Mouse (Mus musculus) forebrain, embryonic 12.5 days (tissue): Measurements from ENCODE around the gene Afmid. TPM values are rescaled to one million over a fixed set of nuclear protein-coding genes. Genes with fewer than 3 reads are reported as not detected.

ENCODE experiments used
- ATAC-seq: fragments of 200-750 bp; cut with Nextera tagmentation; 2 replicates; pipeline ENCODE4 v1.8.0; 2017; ENCODE audit warnings: moderate TSS enrichment; ENCODE audit not compliant: low FRiP score
- H3K27ac ChIP-seq: fragments of 300-500 bp; sonication (generic); 2 replicates; pipeline ENCODE4 v1.5.1; 2016; ENCODE audit warnings: mild to moderate bottlenecking
- H3K27me3 ChIP-seq: fragments of 300-500 bp; sonication (generic); 2 replicates; pipeline ENCODE4 v1.6.1; 2016; ENCODE audit warnings: mild to moderate bottlenecking
- H3K36me3 ChIP-seq: fragments of 300-500 bp; sonication (generic); replicated peaks from 2 replicates; pipeline ENCODE4 v1.6.1; 2016; ENCODE audit warnings: mild to moderate bottlenecking
- H3K4me1 ChIP-seq: fragments of 300-500 bp; sonication (generic); 2 replicates; pipeline ENCODE4 v1.6.1; 2016
- H3K4me2 ChIP-seq: fragments of 300-500 bp; sonication (generic); 2 replicates; pipeline ENCODE4 v1.6.1; 2016; ENCODE audit warnings: mild to moderate bottlenecking, moderate library complexity
- H3K4me3 ChIP-seq: fragments of 300-500 bp; sonication (generic); replicated peaks from 2 replicates; pipeline ENCODE4 v1.5.1; 2016; ENCODE audit warnings: mild to moderate bottlenecking
- H3K9ac ChIP-seq: fragments of 300-500 bp; sonication (generic); 2 replicates; pipeline ENCODE4 v1.6.1; 2016; ENCODE audit warnings: mild to moderate bottlenecking
- H3K9me3 ChIP-seq: fragments of 300-500 bp; sonication (generic); 2 replicates; pipeline ENCODE4 v1.6.1; 2016
- WGBS: fragments of 180-500 bp; shearing (Covaris S2); methylation state at CpG from one replicate; pipeline ENCODE4 v1.1.7; 2016; 5-methylcytosine and 5-hydroxymethylcytosine counted together
- polyA plus RNA-seq: library from polyadenylated mRNA; unstranded; fragments of >200 nt; fragmentation: Nextera tagmentation; extraction: Ambion mirVana; gene quantifications from 2 replicates; pipeline ENCODE4 v1.2.1, GENCODE M21; 2016

The Afmid gene
- polyA plus RNA-seq, 1 experiment from 2014 or later = 5.9 TPM

DNA sequence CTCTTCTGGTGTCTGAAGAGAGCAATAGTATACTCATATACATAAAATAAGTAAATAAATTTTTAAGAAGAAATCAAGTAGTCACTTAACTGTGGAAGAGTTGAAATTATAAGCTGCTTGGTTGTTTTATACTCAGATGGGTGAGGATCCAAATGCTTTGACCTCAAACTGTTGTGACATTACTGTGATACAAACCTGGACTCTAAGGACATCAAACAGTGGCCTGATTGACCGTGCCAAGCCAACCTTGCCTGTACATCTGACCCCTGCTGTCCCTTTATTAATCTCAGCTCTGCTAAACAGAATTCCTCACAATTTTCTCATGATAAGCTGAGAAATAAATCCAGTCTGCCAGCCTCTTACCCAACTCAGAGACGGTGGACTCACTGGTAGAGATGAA lies 19.9 kb downstream of the Afmid start:
- Histone ChIP-seq H3K4me3 (no peak overlapping the region), H3K27me3 (no peaks in the 10 kb centered on the region), H3K36me3 (no peaks in the 10 kb centered on the region), H3K9me3 (no peaks in the 10 kb centered on the region), H3K9ac (no peak overlapping the region), H3K27ac (no peak overlapping the region), H3K4me1 (peaks cover 24% of the 10 kb centered on the region), H3K4me2 (no peak overlapping the region)
- ATAC-seq = no peak
- 76% methylated on average over 2 of the region's 2 CpGs for WGBS

GRCm38 (mm10) chr11:117846640-117847039 lies 20.9 kb downstream of the Afmid start:
- Histone ChIP-seq H3K27me3 (no peaks in the 10 kb centered on the region), H3K27ac (no peak overlapping the region), H3K4me3 (no peak overlapping the region), H3K9me3 (no peaks in the 10 kb centered on the region), H3K4me1 (peaks cover 28% of the 10 kb centered on the region), H3K9ac (no peak overlapping the region), H3K4me2 (no peak overlapping the region), H3K36me3 (no peaks in the 10 kb centered on the region)
- no peak for ATAC-seq
- WGBS = 67% methylated on average over 5 of the region's 5 CpGs

GRCm38 (mm10) chr11:117847593-117848215 lies 22.0 kb downstream of the Afmid start:
- Histone ChIP-seq H3K4me2 (peak overlapping the region; percentile 84), H3K4me3 (peak overlapping the region; percentile 57; the same call in 1 of the 2 replicates), H3K4me1 (peaks cover 28% of the 10 kb centered on the region), H3K9me3 (no peaks in the 10 kb centered on the region), H3K9ac (peak overlapping the region; percentile 80), H3K27ac (peak overlapping the region; percentile 97), H3K36me3 (peaks cover 7% of the 10 kb centered on the region), H3K27me3 (no peaks in the 10 kb centered on the region)
- ATAC-seq = no peak
- WGBS = 83% methylated on average over 7 of the region's 7 CpGs

DNA sequence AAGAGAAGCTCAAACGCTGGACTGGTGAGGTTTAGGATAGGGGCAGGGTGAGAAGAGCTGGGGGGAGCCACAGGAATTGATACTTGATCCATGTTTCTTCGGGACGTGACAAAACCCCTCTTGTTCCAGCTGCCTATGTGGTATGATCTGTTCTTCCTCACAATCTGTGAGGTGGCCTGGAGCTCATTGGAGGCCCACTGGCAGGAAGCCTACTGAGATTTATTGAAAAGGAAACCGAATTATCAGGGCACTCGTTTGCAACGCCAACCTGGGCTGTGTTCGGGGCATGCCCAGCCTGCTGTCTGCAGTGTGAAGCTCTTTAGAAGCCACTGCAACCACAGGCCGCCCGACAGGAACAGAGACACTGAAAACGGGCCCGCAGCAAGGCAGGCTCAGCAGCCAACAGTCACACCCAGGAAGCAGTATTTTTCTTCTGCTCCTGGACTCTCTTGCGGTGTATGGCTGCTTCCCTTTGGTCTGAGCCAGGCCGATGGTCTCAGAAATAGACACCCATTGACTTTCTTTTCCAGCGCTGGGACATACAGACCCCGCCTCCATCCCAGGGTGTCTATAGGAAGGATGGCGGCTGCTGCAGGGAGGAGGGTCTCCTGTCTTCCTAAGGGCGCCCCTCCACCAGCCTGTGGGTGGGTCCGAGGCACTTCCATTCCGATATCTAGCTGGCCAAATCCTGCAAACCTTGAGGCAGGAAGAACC lies 22.7 kb downstream of the Afmid start:
- Histone ChIP-seq H3K9ac (peak overlapping the region; percentile 80), H3K27ac (peak overlapping the region; percentile 97), H3K4me1 (peaks cover 28% of the 10 kb centered on the region), H3K4me2 (peak overlapping the region; percentile 84), H3K4me3 (peak overlapping the region; percentile 57), H3K27me3 (no peaks in the 10 kb centered on the region), H3K36me3 (peaks cover 14% of the 10 kb centered on the region), H3K9me3 (no peaks in the 10 kb centered on the region)
- WGBS = 9% methylated on average over 19 of the region's 19 CpGs
- ATAC-seq = peak; percentile 83

GRCm38 (mm10) chr11:117848985-117849671 lies 23.4 kb downstream of the Afmid start, which contains the start of gene Birc5:
Birc5 (plus strand) TSS chr11:117849251.
- peak within 1 kb of the TSS; percentile 97 for H3K27ac ChIP-seq
- H3K4me1 ChIP-seq = peaks cover 28% of the 10 kb centered on the region
- peaks cover 21% of the 10 kb centered on the region for H3K36me3 ChIP-seq
- under 1% methylated on average over 51 of the region's 51 CpGs for WGBS
- peak; percentile 95 for ATAC-seq
- no peaks in the 10 kb centered on the region for H3K9me3 ChIP-seq
- H3K9ac ChIP-seq = peak within 1 kb of the TSS; percentile 80
- H3K4me3 ChIP-seq = peak within 1 kb of the TSS; percentile 57
- H3K27me3 ChIP-seq = no peaks in the 10 kb centered on the region
- H3K4me2 ChIP-seq = peak within 1 kb of the TSS; percentile 84

DNA sequence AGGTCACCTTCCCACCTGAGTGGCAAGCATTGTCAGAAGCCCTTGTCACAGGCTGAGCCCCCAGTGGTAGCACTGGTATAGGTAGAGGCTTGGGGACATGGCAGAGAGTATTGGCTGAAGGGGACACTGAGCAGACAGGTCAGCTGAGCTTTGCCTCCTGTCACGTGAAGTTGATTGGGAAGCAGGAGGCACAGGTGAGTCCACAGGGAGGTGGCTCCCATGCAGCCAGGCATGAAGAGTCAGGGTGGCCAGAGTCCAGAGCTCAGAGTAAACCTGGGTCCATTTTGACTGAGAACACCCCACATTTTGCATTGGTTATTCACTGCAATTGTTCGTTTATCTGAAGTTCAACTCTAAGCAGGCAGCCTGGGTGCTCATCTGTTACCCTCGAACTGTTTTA lies 27.2 kb downstream of the Afmid start:
- Histone ChIP-seq H3K4me3 (no peak overlapping the region), H3K27ac (no peak overlapping the region), H3K9me3 (0 out of 2 replicates have a peak, but pooled peaks cover 5% of the 10 kb centered on the region), H3K4me1 (peaks cover 23% of the 10 kb centered on the region), H3K27me3 (no peaks in the 10 kb centered on the region), H3K36me3 (peaks cover 53% of the 10 kb centered on the region), H3K9ac (no peak overlapping the region), H3K4me2 (no peak overlapping the region)
- ATAC-seq = no peak
- 90% methylated on average over 3 of the region's 3 CpGs for WGBS

GRCm38 (mm10) chr11:117854241-117854640 lies 28.5 kb downstream of the Afmid start:
- H3K9ac ChIP-seq = no peak overlapping the region
- H3K4me1 ChIP-seq = peaks cover 16% of the 10 kb centered on the region
- 96% methylated on average over 9 of the region's 9 CpGs for WGBS
- H3K4me3 ChIP-seq = no peak overlapping the region
- H3K4me2 ChIP-seq = no peak overlapping the region
- peaks cover 53% of the 10 kb centered on the region for H3K36me3 ChIP-seq
- H3K9me3 ChIP-seq = 0 out of 2 replicates have a peak, but pooled peaks cover 5% of the 10 kb centered on the region
- no peak for ATAC-seq
- peaks cover 9% of the 10 kb centered on the region for H3K27me3 ChIP-seq
- no peak overlapping the region for H3K27ac ChIP-seq

- Histone ChIP-seq H3K27ac (no peak overlapping the region), H3K4me3 (no peak overlapping the region), H3K9ac (no peak overlapping the region), H3K4me2 (no peak overlapping the region), H3K4me1 (peaks cover 13% of the 10 kb centered on the region), H3K36me3 (peaks cover 53% of the 10 kb centered on the region), H3K9me3 (0 out of 2 replicates have a peak, but pooled peaks cover 5% of the 10 kb centered on the region), H3K27me3 (peaks cover 20% of the 10 kb centered on the region)
- ATAC-seq = no peak
- 99% methylated on average over 5 of the region's 5 CpGs for WGBS
Observed at GRCm38 (mm10) chr11:117855360-117855759, 29.6 kb downstream of the Afmid start.

DNA sequence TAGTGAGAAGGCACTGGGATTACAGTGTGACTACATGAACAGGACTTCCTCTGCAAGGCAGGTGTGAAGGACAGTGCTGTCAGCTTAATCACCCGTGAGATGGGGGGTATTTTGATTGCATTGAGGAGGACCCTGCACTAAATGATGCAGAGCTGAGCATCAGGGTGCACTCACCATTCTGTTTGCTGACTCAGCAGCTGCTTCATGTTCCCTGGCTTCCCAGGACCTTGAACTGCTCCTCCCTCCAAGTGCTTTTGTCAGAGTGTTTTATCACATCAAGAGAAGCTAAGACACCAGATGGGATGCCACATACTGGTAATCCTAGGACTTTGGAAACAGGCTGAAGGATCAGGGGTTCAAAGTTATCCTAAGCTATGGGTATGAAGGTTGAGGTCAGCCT lies 30.3 kb downstream of the Afmid start:
- no peak overlapping the region for H3K4me3 ChIP-seq
- WGBS = 92% methylated on average over 1 of the region's 1 CpGs
- peaks cover 27% of the 10 kb centered on the region for H3K27me3 ChIP-seq
- no peak overlapping the region for H3K4me2 ChIP-seq
- no peak overlapping the region for H3K9ac ChIP-seq
- ATAC-seq = no peak
- H3K36me3 ChIP-seq = peaks cover 53% of the 10 kb centered on the region
- 0 out of 2 replicates have a peak, but pooled peaks cover 5% of the 10 kb centered on the region for H3K9me3 ChIP-seq
- H3K4me1 ChIP-seq = peaks cover 15% of the 10 kb centered on the region; the same call in 1 of the 2 replicates
- H3K27ac ChIP-seq = no peak overlapping the region

GRCm38 (mm10) chr11:117857462-117857861 lies 31.7 kb downstream of the Afmid start:
- no peak overlapping the region for H3K27ac ChIP-seq
- no peak for ATAC-seq
- H3K4me1 ChIP-seq = peaks cover 13% of the 10 kb centered on the region; the same call in 1 of the 2 replicates
- H3K4me2 ChIP-seq = no peak overlapping the region
- WGBS = 94% methylated on average over 10 of the region's 10 CpGs
- H3K36me3 ChIP-seq = peaks cover 49% of the 10 kb centered on the region
- H3K4me3 ChIP-seq = no peak overlapping the region
- H3K27me3 ChIP-seq = peaks cover 41% of the 10 kb centered on the region
- H3K9me3 ChIP-seq = 0 out of 2 replicates have a peak, but pooled peaks cover 5% of the 10 kb centered on the region
- H3K9ac ChIP-seq = no peak overlapping the region

DNA sequence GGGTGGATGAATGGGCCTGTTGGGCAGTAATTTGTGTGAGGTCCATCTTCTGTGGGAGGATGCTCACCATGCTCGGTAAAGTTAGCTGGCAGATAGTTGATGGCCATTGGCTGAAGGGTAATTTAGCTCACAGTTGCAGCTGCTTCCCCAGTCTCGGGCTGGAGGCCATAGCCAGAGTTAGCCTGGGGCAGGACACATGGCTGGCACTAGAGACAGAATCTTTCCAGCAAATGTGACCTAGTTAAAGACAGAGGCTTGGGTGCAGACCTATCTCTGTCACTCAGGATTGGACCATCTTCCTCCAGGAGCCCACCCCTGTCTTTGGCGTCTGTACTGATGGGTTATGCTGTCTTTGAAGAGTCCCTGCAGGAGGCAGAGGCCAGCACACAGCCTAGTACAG lies 32.7 kb downstream of the Afmid start:
- peaks cover 40% of the 10 kb centered on the region for H3K36me3 ChIP-seq
- no peak overlapping the region for H3K4me2 ChIP-seq
- H3K4me3 ChIP-seq = no peak overlapping the region
- WGBS = 61% methylated on average over 3 of the region's 3 CpGs
- H3K27ac ChIP-seq = no peak overlapping the region
- no peak overlapping the region for H3K9ac ChIP-seq
- H3K4me1 ChIP-seq = peaks cover 20% of the 10 kb centered on the region
- no peak for ATAC-seq
- H3K27me3 ChIP-seq = peaks cover 51% of the 10 kb centered on the region
- 0 out of 2 replicates have a peak, but pooled peaks cover 5% of the 10 kb centered on the region for H3K9me3 ChIP-seq

GRCm38 (mm10) chr11:117860601-117861000 lies 34.9 kb downstream of the Afmid start, which contains the start of gene Tmem235:
Tmem235 (plus strand) TSS chr11:117860752.
- H3K9me3 ChIP-seq = 0 out of 2 replicates have a peak, but pooled peaks cover 5% of the 10 kb centered on the region
- 4% methylated on average over 23 of the region's 23 CpGs for WGBS
- H3K27ac ChIP-seq = no peak within 1 kb of the TSS
- H3K9ac ChIP-seq = peak within 1 kb of the TSS; percentile 21; the same call in 1 of the 2 replicates
- no peak for ATAC-seq
- peaks cover 25% of the 10 kb centered on the region for H3K4me1 ChIP-seq
- H3K4me3 ChIP-seq = 0 out of 2 replicates have a peak within 1 kb of the TSS, but pooled peaks have one; percentile 13
- peaks cover 69% of the 10 kb centered on the region for H3K27me3 ChIP-seq
- peaks cover 20% of the 10 kb centered on the region for H3K36me3 ChIP-seq
- H3K4me2 ChIP-seq = peak within 1 kb of the TSS; percentile 31
